Mouse (Mus musculus) heart, postnatal 0 days (tissue): ENCODE measurements around the gene Plekhh2.

Source experiments
- CTCF ChIP-seq: IDR thresholded peaks from 2 replicates; pipeline ENCODE4 v1.5.1; 2016; ENCODE audit warnings: antibody characterized with exemption, control low read depth, low read depth
- EP300 ChIP-seq: IDR thresholded peaks from 2 replicates; pipeline ENCODE4 v1.6.1; 2016; ENCODE audit warnings: antibody characterized with exemption, low read depth

DNA sequence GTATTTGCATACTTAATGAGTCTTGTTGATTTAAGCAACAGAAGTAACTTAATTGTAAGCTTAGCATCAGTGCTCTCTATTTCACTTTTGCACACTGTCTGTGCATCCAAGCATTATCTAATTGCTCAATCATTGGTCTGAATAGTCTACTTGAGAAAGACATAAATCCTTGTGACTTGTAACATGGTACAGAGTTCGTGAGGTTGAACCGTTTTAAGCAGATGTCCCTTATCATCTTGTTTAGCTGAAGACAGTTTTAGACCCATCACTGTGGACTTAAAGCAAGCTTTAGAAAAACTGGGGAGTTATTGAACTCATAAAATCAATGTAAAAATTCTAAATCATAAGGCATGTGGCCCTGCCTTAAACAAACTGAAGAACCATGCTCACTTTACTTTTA lies 14.1 kb upstream of the Plekhh2 start:
- TF ChIP-seq CTCF (no peak), EP300 (no peak)
